Mouse (Mus musculus) ES-E14 (cell line): Measurements from ENCODE around the gene Osgin1.

ENCODE experiments used
- MAFK ChIP-seq: IDR thresholded peaks from 2 replicates; pipeline ENCODE4 v1.6.1; 2014; ENCODE audit warnings: mild to moderate bottlenecking, low read depth, low read length, inconsistent platforms; ENCODE audit not compliant: insufficient read depth
- ZNF384 ChIP-seq: IDR thresholded peaks from 2 replicates; pipeline ENCODE4 v1.6.1; 2012; ENCODE audit warnings: low read depth, low read length, inconsistent platforms

DNA sequence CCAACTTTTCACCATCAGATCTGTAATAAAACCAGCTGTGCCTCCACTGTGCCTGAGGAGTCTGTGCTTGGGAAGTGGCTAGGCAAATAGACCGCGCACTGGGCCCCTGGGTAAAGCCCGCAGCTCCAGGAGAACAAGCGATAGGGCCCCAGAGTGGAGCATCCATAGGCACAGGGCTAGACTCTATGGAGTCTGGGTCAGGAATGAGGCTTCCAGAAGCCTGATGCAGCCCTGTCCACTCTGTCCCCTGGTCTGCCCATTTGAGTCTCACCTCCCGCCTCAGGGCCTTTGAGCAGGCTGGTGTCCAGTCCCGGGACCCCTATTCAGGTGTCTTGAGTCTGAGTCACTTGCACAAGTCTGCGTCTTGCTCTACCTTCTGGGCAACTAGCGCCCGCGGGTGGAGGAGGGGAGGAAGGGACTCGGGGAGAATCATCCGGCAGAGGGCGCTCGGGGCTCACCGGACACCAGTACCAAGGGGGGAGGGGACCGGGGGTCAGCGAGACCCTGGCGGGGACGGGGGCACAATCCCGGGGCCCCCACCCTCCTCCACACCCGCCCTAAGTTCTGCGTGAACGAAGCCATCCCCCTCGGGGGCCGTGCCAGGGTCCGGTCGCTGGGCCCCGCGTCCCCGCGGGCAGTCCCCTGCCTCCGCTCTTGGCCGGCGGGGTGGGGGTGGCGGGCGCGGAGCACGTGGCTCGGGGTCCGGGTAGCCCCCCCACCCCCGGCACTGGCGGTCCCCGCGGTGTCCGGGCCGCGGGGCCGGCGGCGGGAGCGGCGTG, 12.5 kb downstream of the Osgin1 start, which contains the start of gene Necab2:
- TF ChIP-seq MAFK, result no peak
- TF ChIP-seq ZNF384, result no peak
